In genomic region chr12:52699961-52700696, GRCm38 (mm10) we compare ENCODE assay signal across 8 mouse cellular contexts. TPM values are rescaled to one million over a fixed set of nuclear protein-coding genes. Genes with fewer than 3 reads are reported as not detected.
DNase-seq lines count a peak whose midpoint lies in the region; ATAC-seq lines count a peak whose summit lies in the region.

No protein-coding gene starts in this region.

- H3K36me3 ChIP-seq in hindbrain, embryonic 15.5 days, result no peaks in the 10 kb centered on the region

- H3K9ac ChIP-seq in hindbrain, embryonic 15.5 days, result peak overlapping the region; percentile 69

- peak overlapping the region; percentile 50 for H3K4me3 ChIP-seq in hindbrain, embryonic 15.5 days

- no peaks in the 10 kb centered on the region for H3K9me3 ChIP-seq in hindbrain, embryonic 15.5 days

- H3K4me1 ChIP-seq in hindbrain, embryonic 15.5 days (replicated peaks), result peaks cover 48% of the 10 kb centered on the region

- 6% methylated on average over 15 of the region's 15 CpGs for WGBS in hindbrain, embryonic 15.5 days

- peak overlapping the region; percentile 80 for H3K4me2 ChIP-seq in hindbrain, embryonic 15.5 days

- H3K27ac ChIP-seq in hindbrain, embryonic 15.5 days (replicated peaks), result peak overlapping the region; percentile 96

- H3K27me3 ChIP-seq in hindbrain, embryonic 15.5 days, result no peaks in the 10 kb centered on the region

- DNase-seq in layer of hippocampus, adult 9-11 months, result peak; percentile 25
- no peak for DNase-seq in layer of hippocampus, adult 8-10 months (ENCODE audit: low spot score in 2 of 2)
- DNase-seq in cerebellum, postnatal 25 days, result peak; percentile 59 to 64
- DNase-seq in retina, postnatal 1 day, result peak; percentile 56
- DNase-seq in thymus, postnatal 0 days (ENCODE audit: low spot score), result no peak
- DNase-seq in gastrocnemius, postnatal 10 days, result no peak
- DNase-seq in spleen, postnatal 36 days (ENCODE audit: low spot score in 2 of 2), result no peak

- ATAC-seq in hindbrain, embryonic 15.5 days (ENCODE audit: low FRiP score, low read depth), result peak; percentile 31

RNA-seq across cellular contexts. Expression of gene Akap6, which starts 0.9 kb away (rescaled TPM):
- total RNA-seq in layer of hippocampus, adult 8-10 months (2022), result 100 to 1,000 TPM; 118 to 135 (median 126) TPM
- 24.3 and 28.5 TPM in 2 replicates for polyA plus RNA-seq in hindbrain, embryonic 15.5 days (2015; fragmentation: Nextera tagmentation; extraction: Ambion mirVana)
- polyA plus RNA-seq in thymus, postnatal 0 days (2015; fragmentation: Nextera tagmentation; extraction: Ambion mirVana), result 0.40 and 0.53 TPM in 2 replicates
- total RNA-seq in gastrocnemius, postnatal 10 days (2021), result 10 to 100 TPM; 50.8 to 56.3 TPM

Comparison
In these comparisons a context has a peak if more than half of its experiments do, and no peak if none do; other contexts are left out.
1. DNase-seq: peak in layer of hippocampus, adult 9-11 months (single experiment), cerebellum, postnatal 25 days (2 of 2) and retina, postnatal 1 day (single experiment); none in layer of hippocampus, adult 8-10 months (0 of 2), thymus, postnatal 0 days (single experiment), gastrocnemius, postnatal 10 days (single experiment) and spleen, postnatal 36 days (0 of 2).